Mouse (Mus musculus) ES-Bruce4 (cell line): ENCODE measurements around the gene Vamp3. TPM values are rescaled to one million over a fixed set of nuclear protein-coding genes. Genes with fewer than 3 reads are reported as not detected.

Source experiments
- H3K27ac ChIP-seq: 2 replicates; pipeline ENCODE4 v1.5.1; 2012; ENCODE audit warnings: low read length, inconsistent platforms; ENCODE audit not compliant: insufficient read depth
- H3K27me3 ChIP-seq: 2 replicates; pipeline ENCODE4 v1.6.1; 2012; ENCODE audit warnings: mild to moderate bottlenecking, low read length, inconsistent platforms; ENCODE audit not compliant: control insufficient read depth, poor library complexity, insufficient read depth, severe bottlenecking
- H3K36me3 ChIP-seq: 2 replicates; pipeline ENCODE4 v1.6.1; 2012; ENCODE audit warnings: inconsistent platforms, mild to moderate bottlenecking, low read length, moderate library complexity; ENCODE audit not compliant: control insufficient read depth, poor library complexity, insufficient read depth, severe bottlenecking
- H3K4me1 ChIP-seq: one replicate; pipeline ENCODE4 v1.8.1; 2011; ENCODE audit warnings: low read length; ENCODE audit not compliant: control insufficient read depth, insufficient read depth
- H3K4me3 ChIP-seq: 2 replicates; pipeline ENCODE4 v1.5.1; 2011; ENCODE audit warnings: low read depth, mild to moderate bottlenecking, low read length
- H3K9ac ChIP-seq: 2 replicates; pipeline ENCODE4 v1.6.1; 2012; ENCODE audit warnings: low read depth, mild to moderate bottlenecking, inconsistent platforms; ENCODE audit not compliant: poor library complexity, severe bottlenecking
- H3K9me3 ChIP-seq: replicated peaks from 2 replicates; pipeline ENCODE4 v1.6.1; 2012; ENCODE audit warnings: mild to moderate bottlenecking, low read length, inconsistent platforms; ENCODE audit not compliant: control insufficient read depth, poor library complexity, insufficient read depth, severe bottlenecking
- CTCF ChIP-seq: IDR thresholded peaks from one replicate; pipeline ENCODE4 v1.8.1; 2011; ENCODE audit warnings: low read depth, low read length
- EP300 ChIP-seq: IDR thresholded peaks from 2 replicates; pipeline ENCODE4 v1.6.1; 2011; ENCODE audit warnings: low read depth, low read length; ENCODE audit not compliant: insufficient read depth
- POLR2A ChIP-seq: IDR thresholded peaks from one replicate; pipeline ENCODE4 v1.8.1; 2011; ENCODE audit warnings: low read length; ENCODE audit not compliant: insufficient read depth
- polyA plus RNA-seq: library from polyadenylated mRNA; stranded (reverse); fragments of >200 nt; gene quantifications from 2 replicates; pipeline ENCODE4 v1.2.4, GENCODE M21; 2011; ENCODE audit warnings: low read depth; ENCODE audit not compliant: missing spikeins, insufficient read depth, insufficient read length

Gene Vamp3
- polyA plus RNA-seq, 1 experiment, result 77.0 TPM

- Histone ChIP-seq H3K9me3 (peaks cover 16% of the 10 kb centered on the region), H3K9ac (no peak overlapping the region), H3K4me3 (no peak overlapping the region), H3K4me1 (no peaks in the 10 kb centered on the region), H3K36me3 (no peaks in the 10 kb centered on the region; the same call in 1 of the 2 replicates), H3K27me3 (no peaks in the 10 kb centered on the region), H3K27ac (no peak overlapping the region)
- TF ChIP-seq CTCF (no peak), EP300 (no peak), POLR2A (no peak)
Observed at GRCm38 (mm10) chr4:151059566-151059965, 1.8 kb upstream of the Vamp3 start.

- peaks cover 16% of the 10 kb centered on the region for H3K9me3 ChIP-seq
- peak overlapping the region; percentile 63 for H3K27ac ChIP-seq
- no peaks in the 10 kb centered on the region; the same call in 1 of the 2 replicates for H3K36me3 ChIP-seq
- H3K4me1 ChIP-seq, result no peaks in the 10 kb centered on the region
- H3K27me3 ChIP-seq, result no peaks in the 10 kb centered on the region
- no peak for TF ChIP-seq EP300
- no peak for TF ChIP-seq POLR2A
- TF ChIP-seq CTCF, result no peak
- H3K4me3 ChIP-seq, result no peak overlapping the region
- H3K9ac ChIP-seq, result peak overlapping the region; percentile 44
Observed at GRCm38 (mm10) chr4:151058634-151059033, 871 bp upstream of the Vamp3 start.

DNA sequence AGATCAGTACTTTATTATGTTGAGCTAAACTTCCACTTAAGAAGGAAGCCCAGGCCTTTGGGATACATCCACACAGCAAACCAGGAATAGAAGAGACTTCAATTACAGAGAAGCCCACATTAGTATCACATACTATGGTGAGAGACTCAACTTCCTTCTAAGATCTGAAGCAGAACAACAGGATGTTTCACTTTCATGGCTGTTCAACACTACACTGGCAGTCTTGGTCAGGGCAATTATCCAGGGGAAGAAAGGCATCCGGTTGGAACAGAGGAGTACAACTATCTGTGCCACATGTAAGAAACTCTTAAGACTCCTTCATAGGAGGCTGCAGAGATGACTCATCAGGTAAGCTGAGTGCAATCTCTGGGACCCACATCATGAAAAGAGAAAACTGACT lies 6.6 kb downstream of the Vamp3 start:
- TF ChIP-seq EP300 (no peak), POLR2A (no peak), CTCF (no peak)
- Histone ChIP-seq H3K4me1 (no peaks in the 10 kb centered on the region), H3K9me3 (no peaks in the 10 kb centered on the region), H3K9ac (no peak overlapping the region), H3K27ac (no peak overlapping the region), H3K4me3 (no peak overlapping the region), H3K27me3 (no peaks in the 10 kb centered on the region), H3K36me3 (peaks cover 5% of the 10 kb centered on the region; the same call in 1 of the 2 replicates)

- Histone ChIP-seq H3K9ac (no peak overlapping the region), H3K27ac (no peak overlapping the region), H3K36me3 (peaks cover 5% of the 10 kb centered on the region; the same call in 1 of the 2 replicates), H3K27me3 (no peaks in the 10 kb centered on the region), H3K4me1 (no peaks in the 10 kb centered on the region), H3K4me3 (no peak overlapping the region), H3K9me3 (no peaks in the 10 kb centered on the region)
- TF ChIP-seq EP300 (no peak), CTCF (no peak), POLR2A (no peak)
Observed at GRCm38 (mm10) chr4:151046524-151046923, 11.2 kb downstream of the Vamp3 start.

DNA sequence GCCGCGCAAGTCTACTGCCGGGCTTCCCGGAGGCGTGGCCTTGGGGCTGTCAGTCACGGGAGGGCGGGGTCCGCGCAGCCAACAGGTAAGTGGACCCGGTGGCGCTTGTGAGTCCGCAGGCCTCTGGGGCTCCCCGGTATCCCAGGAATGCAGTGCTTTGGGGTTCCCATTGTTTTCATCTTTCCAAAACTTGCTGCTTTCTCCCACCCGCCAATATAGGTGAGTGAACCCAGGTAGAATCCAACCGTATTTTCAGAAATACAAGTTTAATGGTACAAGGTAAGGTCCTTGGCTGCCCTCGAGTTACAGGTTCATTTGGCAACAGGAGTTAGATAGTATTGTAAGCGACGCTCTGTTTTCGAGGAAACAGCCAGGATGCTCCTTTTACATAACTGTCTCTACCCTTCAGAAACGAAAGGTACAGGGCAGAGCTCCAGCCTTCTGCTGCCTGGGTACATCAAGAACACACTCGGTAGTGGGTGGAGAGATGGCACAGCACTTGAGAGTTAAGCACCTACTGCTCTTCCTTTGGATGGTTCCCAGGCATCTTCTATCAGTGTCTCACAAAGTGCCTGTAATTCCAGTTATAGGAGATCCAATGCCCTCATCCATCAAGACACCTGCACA lies 12.7 kb downstream of the Vamp3 start:
- Histone ChIP-seq H3K36me3 (peaks cover 5% of the 10 kb centered on the region; the same call in 1 of the 2 replicates), H3K27ac (no peak overlapping the region; the same call in 1 of the 2 replicates), H3K4me1 (no peaks in the 10 kb centered on the region), H3K4me3 (peak overlapping the region; percentile 71), H3K9ac (peak overlapping the region; percentile 72), H3K9me3 (no peaks in the 10 kb centered on the region), H3K27me3 (no peaks in the 10 kb centered on the region)
- TF ChIP-seq CTCF, result no peak
- TF ChIP-seq EP300, result no peak
- no peak for TF ChIP-seq POLR2A
